Mouse (Mus musculus): ENCODE results near the gene Kcnmb3. TPM values are rescaled to one million over a fixed set of nuclear protein-coding genes. Genes with fewer than 3 reads are reported as not detected.

Gene Kcnmb3
- not detected in 2 replicates for polyA plus RNA-seq (2015; fragmentation: Nextera tagmentation; extraction: Ambion mirVana)

DNA sequence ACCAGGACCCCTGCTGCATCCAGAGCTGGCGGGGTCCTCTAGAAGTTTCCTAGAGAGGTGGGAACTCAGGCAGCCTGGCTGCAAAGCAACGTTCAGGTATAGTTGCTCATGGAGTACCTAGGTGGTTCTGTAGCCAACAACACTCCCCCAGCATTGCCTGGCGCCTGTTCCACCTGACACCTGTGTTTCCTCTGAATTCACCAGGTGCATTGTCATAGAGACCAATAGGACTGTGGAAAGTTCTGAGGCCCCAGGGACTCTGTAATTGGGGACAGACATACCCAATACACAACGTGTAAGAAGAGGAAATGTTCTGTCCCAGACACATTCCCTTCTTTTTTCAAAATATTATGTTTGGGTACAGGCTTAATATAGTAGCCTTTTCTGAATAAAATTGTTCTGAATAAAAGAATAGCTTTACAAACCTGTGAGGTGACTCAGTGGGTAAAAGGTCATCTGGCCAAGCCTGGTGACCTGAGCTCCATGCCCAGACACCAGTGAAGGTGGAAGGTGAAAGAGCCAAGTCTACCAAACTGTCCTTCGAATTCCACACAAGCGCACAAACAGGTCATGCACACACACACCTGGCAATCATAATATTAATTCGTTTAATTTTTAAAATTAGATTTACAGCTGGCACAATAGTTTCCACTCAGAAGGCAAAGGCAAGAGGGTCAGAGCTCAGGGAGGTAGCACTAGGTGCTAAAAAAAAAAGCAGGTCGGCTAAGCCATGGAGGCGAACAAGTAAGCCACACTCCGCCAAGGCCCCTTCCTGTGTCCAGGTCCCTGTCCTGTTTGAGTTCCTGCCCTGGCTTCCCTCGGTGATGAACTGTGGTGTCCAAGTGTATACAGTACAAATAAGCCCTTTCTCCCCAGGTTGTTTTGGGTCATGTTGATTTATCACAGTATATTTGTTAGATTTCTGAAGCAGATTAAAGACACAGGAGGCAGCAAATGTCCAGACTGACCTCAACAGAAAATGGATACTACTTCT is at the start of gene Kcnmb3:
TSS of gene Kcnmb3 (minus strand) at position 135 of the 994 bp plus-strand sequence.
- no peak for ATAC-seq
- Histone ChIP-seq H3K27ac (ENCODE audit: low read length) (no peak within 1 kb of the TSS), H3K9ac (ENCODE audit: low read depth, low read length) (no peak within 1 kb of the TSS), H3K4me2 (ENCODE audit: low read depth, low read length) (no peak within 1 kb of the TSS), H3K27me3 (replicated peaks; ENCODE audit: control insufficient read depth, insufficient read depth, low read length) (no peaks in the 10 kb centered on the region), H3K4me1 (ENCODE audit: control insufficient read depth, insufficient read depth, low read length) (no peaks in the 10 kb centered on the region), H3K9me3 (ENCODE audit: control insufficient read depth, low read length) (no peaks in the 10 kb centered on the region), H3K4me3 (ENCODE audit: low read length) (no peak within 1 kb of the TSS), H3K36me3 (ENCODE audit: control insufficient read depth, insufficient read depth, low read length) (no peaks in the 10 kb centered on the region)
- 75% methylated on average over 11 of the region's 11 CpGs for WGBS

DNA sequence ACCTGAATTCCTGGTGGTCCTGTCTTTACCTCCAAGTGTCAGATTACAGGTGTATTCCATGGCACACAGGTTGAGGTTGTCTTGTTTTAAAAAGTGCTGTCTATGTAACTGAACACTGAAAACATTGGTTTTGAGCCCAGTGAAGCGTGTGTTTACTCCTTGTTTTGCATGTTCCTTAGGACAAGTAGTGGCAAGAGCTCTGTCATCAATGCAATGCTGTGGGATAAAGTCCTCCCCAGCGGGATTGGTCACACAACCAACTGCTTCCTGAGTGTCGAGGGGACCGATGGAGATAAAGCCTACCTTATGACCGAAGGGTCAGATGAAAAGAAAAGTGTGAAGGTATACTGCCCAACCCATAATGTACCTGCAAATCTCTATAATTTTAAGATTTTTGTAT is 46.1 kb upstream of the Kcnmb3 start:
- no peaks in the 10 kb centered on the region for H3K27me3 ChIP-seq (replicated peaks; ENCODE audit: control insufficient read depth, insufficient read depth, low read length)
- H3K9ac ChIP-seq (ENCODE audit: low read depth, low read length) = no peak overlapping the region
- peaks cover 4% of the 10 kb centered on the region for H3K36me3 ChIP-seq (ENCODE audit: control insufficient read depth, insufficient read depth, low read length)
- WGBS = 91% methylated on average over 5 of the region's 5 CpGs
- H3K4me2 ChIP-seq (ENCODE audit: low read depth, low read length) = no peak overlapping the region
- H3K4me1 ChIP-seq (ENCODE audit: control insufficient read depth, insufficient read depth, low read length) = no peaks in the 10 kb centered on the region
- no peak overlapping the region for H3K4me3 ChIP-seq (ENCODE audit: low read length)
- no peak for ATAC-seq
- no peak overlapping the region for H3K27ac ChIP-seq (ENCODE audit: low read length)
- H3K9me3 ChIP-seq (ENCODE audit: control insufficient read depth, low read length) = no peaks in the 10 kb centered on the region

DNA sequence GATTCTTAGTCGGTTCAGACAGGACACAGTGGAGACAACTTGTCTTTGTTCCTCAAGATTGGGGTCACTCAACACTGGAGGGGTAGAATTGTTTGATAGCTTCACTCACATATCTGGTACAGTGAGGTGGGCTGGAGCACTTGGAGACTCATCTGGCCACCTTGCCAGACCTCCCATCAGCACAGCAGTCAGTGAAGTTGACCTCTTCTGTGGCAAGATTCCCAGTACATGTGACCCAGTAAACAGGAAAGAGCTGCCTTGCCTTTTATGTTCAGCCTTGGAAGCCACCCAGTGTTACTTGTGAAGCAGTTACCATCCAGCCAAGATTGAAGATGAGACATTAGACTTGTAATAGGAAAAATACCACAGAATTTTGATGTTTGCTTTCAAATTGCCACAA is 45.5 kb upstream of the Kcnmb3 start:
- Histone ChIP-seq H3K9ac (ENCODE audit: low read depth, low read length) (no peak overlapping the region), H3K4me1 (ENCODE audit: control insufficient read depth, insufficient read depth, low read length) (no peaks in the 10 kb centered on the region), H3K4me3 (ENCODE audit: low read length) (no peak overlapping the region), H3K9me3 (ENCODE audit: control insufficient read depth, low read length) (no peaks in the 10 kb centered on the region), H3K27me3 (replicated peaks; ENCODE audit: control insufficient read depth, insufficient read depth, low read length) (no peaks in the 10 kb centered on the region), H3K27ac (ENCODE audit: low read length) (no peak overlapping the region), H3K4me2 (ENCODE audit: low read depth, low read length) (no peak overlapping the region), H3K36me3 (ENCODE audit: control insufficient read depth, insufficient read depth, low read length) (peaks cover 4% of the 10 kb centered on the region)
- WGBS = 65% methylated on average over 1 of the region's 1 CpGs
- ATAC-seq = no peak

DNA sequence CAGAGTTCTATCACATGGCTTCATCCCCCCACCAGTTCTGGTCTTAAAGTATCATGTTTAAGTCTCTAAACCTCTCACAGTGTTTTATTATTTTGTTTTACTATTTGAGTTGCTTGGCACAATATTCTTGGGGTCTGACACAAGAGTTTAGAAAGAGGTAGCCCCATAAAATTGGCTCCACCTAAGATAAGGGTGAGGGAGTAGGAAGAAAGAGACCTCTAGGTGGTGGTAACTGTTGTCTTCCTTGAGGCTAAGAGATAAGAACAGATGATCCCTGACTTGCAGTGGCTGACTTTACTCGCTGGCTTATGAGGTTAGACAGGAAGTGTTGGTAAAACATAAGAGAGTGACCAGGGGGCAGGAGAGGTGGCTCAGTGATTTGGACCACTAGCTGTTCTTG is 43.7 kb upstream of the Kcnmb3 start:
- WGBS = 63% methylated on average over 1 of the region's 1 CpGs

DNA sequence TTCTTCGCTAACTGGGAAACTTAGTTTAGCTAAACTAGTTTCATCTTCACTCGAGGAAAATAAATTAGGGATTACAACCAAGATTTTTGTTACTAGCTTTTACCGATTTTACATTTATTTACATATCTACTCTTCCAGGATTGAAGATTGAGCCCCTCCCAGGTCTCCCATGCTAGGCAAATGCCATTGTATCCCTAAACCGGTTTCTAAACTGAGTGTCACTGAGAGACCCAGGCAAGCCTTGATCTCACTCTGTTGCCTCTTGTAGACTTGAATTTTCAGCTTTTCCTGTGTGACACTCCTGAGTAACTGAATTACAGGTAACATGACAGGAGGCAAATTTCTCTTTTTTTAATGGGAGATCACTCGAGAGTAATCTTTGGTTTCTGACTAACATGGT is 38.0 kb upstream of the Kcnmb3 start:
- Histone ChIP-seq H3K4me1 (ENCODE audit: control insufficient read depth, insufficient read depth, low read length) (no peaks in the 10 kb centered on the region), H3K4me2 (ENCODE audit: low read depth, low read length) (peak overlapping the region; percentile 55), H3K9me3 (ENCODE audit: control insufficient read depth, low read length) (0 out of 2 replicates have a peak, but pooled peaks cover 6% of the 10 kb centered on the region), H3K27ac (ENCODE audit: low read length) (no peak overlapping the region), H3K36me3 (ENCODE audit: control insufficient read depth, insufficient read depth, low read length) (peaks cover 4% of the 10 kb centered on the region; the same call in 1 of the 2 replicates), H3K4me3 (ENCODE audit: low read length) (peak overlapping the region; percentile 90), H3K27me3 (replicated peaks; ENCODE audit: control insufficient read depth, insufficient read depth, low read length) (no peaks in the 10 kb centered on the region), H3K9ac (ENCODE audit: low read depth, low read length) (peak overlapping the region; percentile 91)
- 16% methylated on average over 5 of the region's 5 CpGs for WGBS
- no peak for ATAC-seq

More for the DNA sequence above, 43.7 kb upstream of the Kcnmb3 start:
- Histone ChIP-seq H3K36me3 (ENCODE audit: control insufficient read depth, insufficient read depth, low read length) (peaks cover 4% of the 10 kb centered on the region), H3K9me3 (ENCODE audit: control insufficient read depth, low read length) (no peaks in the 10 kb centered on the region), H3K27ac (ENCODE audit: low read length) (no peak overlapping the region), H3K4me3 (ENCODE audit: low read length) (no peak overlapping the region), H3K27me3 (replicated peaks; ENCODE audit: control insufficient read depth, insufficient read depth, low read length) (no peaks in the 10 kb centered on the region), H3K4me2 (ENCODE audit: low read depth, low read length) (no peak overlapping the region), H3K9ac (ENCODE audit: low read depth, low read length) (no peak overlapping the region), H3K4me1 (ENCODE audit: control insufficient read depth, insufficient read depth, low read length) (no peaks in the 10 kb centered on the region)
- no peak for ATAC-seq

DNA sequence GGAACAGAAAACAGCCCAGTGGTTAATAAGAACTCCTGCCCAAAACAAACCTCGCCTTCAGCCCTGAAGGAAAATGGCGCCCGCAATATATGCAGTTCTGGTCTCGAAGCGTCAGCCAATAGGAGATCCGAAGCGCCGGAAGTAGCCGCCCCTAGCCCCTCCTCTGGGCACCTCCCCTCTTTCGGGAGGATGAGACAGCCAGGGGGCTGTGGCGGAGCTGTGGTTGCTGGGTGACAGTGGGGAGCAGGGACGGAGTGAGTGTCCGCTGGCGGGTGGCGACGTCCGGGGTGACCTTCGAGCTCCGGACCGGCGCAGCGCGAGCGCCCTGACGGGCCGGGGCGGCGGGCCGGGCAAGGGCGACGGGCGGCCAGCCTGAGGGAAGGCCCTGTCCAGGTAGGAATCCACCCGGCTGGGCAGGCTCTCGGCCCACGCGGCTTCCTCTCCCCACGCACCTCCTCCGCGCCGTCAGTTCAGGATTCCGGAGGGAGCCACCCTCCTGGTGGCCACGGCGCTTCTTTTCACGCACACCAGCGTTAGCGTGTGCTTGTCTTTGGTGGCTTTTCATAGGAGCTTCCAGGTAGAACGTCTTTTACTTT is 37.4 kb upstream of the Kcnmb3 start, which contains the start of gene Mfn1:
TSS of gene Mfn1 (plus strand) at position 163 of the 596 bp plus-strand sequence.
- peak; percentile 99 for ATAC-seq
- WGBS = under 1% methylated on average over 45 of the region's 47 CpGs
- peak within 1 kb of the TSS; percentile 90 for H3K4me3 ChIP-seq (ENCODE audit: low read length)
- H3K27me3 ChIP-seq (replicated peaks; ENCODE audit: control insufficient read depth, insufficient read depth, low read length) = no peaks in the 10 kb centered on the region
- H3K36me3 ChIP-seq (ENCODE audit: control insufficient read depth, insufficient read depth, low read length) = peaks cover 3% of the 10 kb centered on the region; the same call in 1 of the 2 replicates
- H3K9ac ChIP-seq (ENCODE audit: low read depth, low read length) = peak within 1 kb of the TSS; percentile 91
- H3K9me3 ChIP-seq (ENCODE audit: control insufficient read depth, low read length) = 0 out of 2 replicates have a peak, but pooled peaks cover 6% of the 10 kb centered on the region
- H3K4me1 ChIP-seq (ENCODE audit: control insufficient read depth, insufficient read depth, low read length) = no peaks in the 10 kb centered on the region
- H3K27ac ChIP-seq (ENCODE audit: low read length) = peak within 1 kb of the TSS; percentile 78
- peak within 1 kb of the TSS; percentile 55 for H3K4me2 ChIP-seq (ENCODE audit: low read depth, low read length)

DNA sequence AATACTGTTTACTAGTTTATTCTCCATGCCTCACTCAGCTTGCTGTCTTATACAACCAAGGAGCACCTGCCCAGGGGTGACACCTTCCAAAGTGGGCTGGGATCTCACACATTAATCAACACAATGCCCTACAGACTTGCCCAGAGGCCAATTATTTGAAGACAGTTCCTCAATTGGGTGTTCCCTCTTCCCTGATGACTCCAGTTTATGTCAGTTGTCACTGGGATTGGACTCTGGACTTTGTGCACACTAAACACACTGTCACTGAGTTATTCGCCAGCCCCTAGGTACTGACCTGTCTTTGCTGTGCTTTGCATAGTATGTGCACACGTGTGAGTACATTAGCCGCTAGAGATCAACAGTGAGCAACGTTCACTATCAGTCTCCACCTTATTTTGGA is 35.1 kb upstream of the Kcnmb3 start:
- no peak overlapping the region for H3K4me3 ChIP-seq (ENCODE audit: low read length)
- 0 out of 2 replicates have a peak, but pooled peaks cover 2% of the 10 kb centered on the region for H3K36me3 ChIP-seq (ENCODE audit: control insufficient read depth, insufficient read depth, low read length)
- H3K4me1 ChIP-seq (ENCODE audit: control insufficient read depth, insufficient read depth, low read length) = no peaks in the 10 kb centered on the region
- H3K27ac ChIP-seq (ENCODE audit: low read length) = no peak overlapping the region
- 0 out of 2 replicates have a peak, but pooled peaks cover 6% of the 10 kb centered on the region for H3K9me3 ChIP-seq (ENCODE audit: control insufficient read depth, low read length)
- H3K9ac ChIP-seq (ENCODE audit: low read depth, low read length) = no peak overlapping the region
- no peak overlapping the region for H3K4me2 ChIP-seq (ENCODE audit: low read depth, low read length)
- 87% methylated on average over 4 of the region's 4 CpGs for WGBS
- ATAC-seq = no peak
- H3K27me3 ChIP-seq (replicated peaks; ENCODE audit: control insufficient read depth, insufficient read depth, low read length) = no peaks in the 10 kb centered on the region

DNA sequence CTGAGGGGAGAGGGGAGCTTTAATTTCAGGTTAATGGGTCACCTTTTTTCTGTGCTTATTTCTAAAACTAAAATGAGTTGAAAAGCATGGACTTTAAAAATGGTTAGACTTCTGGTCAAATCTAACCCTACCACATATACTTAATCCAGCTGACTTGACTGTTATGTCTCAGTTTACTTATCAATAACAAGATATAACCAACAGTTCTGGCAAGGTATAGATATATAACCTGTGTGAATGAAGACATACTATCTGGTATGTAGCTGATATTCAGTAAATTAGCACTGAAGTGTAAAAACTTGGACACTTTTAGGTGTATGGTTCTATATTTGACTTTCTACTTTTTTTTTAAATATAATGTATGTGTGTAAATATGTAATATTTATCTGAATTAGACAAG is 21.5 kb upstream of the Kcnmb3 start:
- Histone ChIP-seq H3K36me3 (ENCODE audit: control insufficient read depth, insufficient read depth, low read length) (peaks cover 3% of the 10 kb centered on the region; the same call in 1 of the 2 replicates), H3K4me2 (ENCODE audit: low read depth, low read length) (no peak overlapping the region), H3K9ac (ENCODE audit: low read depth, low read length) (no peak overlapping the region), H3K9me3 (ENCODE audit: control insufficient read depth, low read length) (no peaks in the 10 kb centered on the region), H3K4me1 (ENCODE audit: control insufficient read depth, insufficient read depth, low read length) (peaks cover 13% of the 10 kb centered on the region), H3K27ac (ENCODE audit: low read length) (no peak overlapping the region), H3K27me3 (replicated peaks; ENCODE audit: control insufficient read depth, insufficient read depth, low read length) (no peaks in the 10 kb centered on the region), H3K4me3 (ENCODE audit: low read length) (no peak overlapping the region)
- ATAC-seq = no peak

DNA sequence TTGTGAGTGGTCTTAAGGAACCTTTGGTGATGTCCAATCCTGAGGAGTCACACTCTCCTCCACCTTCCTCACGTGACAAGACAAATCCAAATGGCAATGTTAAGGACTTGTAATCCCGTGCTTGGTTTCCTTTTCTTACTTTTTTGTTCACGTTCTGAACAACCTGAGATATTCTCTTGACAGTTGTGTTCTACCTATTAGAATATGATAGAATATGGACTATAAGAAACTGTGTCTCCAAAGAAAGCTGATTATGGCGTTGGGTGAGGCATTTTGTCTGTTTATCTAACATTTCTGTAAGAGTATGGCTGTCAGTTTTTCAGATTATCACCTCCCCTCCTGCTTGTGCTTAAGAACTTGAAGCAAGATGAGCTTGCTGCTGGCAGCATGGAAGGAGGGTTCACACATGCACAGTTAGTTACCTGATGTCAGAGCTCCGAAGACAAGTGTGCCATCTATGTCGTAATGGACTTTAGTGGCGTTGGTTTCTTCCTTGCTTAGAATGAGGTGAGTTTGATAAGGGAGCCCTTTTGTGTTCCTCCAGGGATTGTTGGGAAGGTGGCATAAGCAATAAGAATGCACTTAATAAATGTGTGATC is 20.8 kb upstream of the Kcnmb3 start:
- H3K4me3 ChIP-seq (ENCODE audit: low read length) = no peak overlapping the region
- no peaks in the 10 kb centered on the region for H3K27me3 ChIP-seq (replicated peaks; ENCODE audit: control insufficient read depth, insufficient read depth, low read length)
- no peak overlapping the region for H3K9ac ChIP-seq (ENCODE audit: low read depth, low read length)
- WGBS = 87% methylated on average over 7 of the region's 7 CpGs
- H3K4me1 ChIP-seq (ENCODE audit: control insufficient read depth, insufficient read depth, low read length) = peaks cover 13% of the 10 kb centered on the region
- no peak overlapping the region for H3K4me2 ChIP-seq (ENCODE audit: low read depth, low read length)
- H3K36me3 ChIP-seq (ENCODE audit: control insufficient read depth, insufficient read depth, low read length) = peaks cover 3% of the 10 kb centered on the region; the same call in 1 of the 2 replicates
- no peak overlapping the region for H3K27ac ChIP-seq (ENCODE audit: low read length)
- no peak for ATAC-seq
- H3K9me3 ChIP-seq (ENCODE audit: control insufficient read depth, low read length) = no peaks in the 10 kb centered on the region

Data from intestine, embryonic 16.5 days (tissue).